In genomic region chr4:86611524-86612288, GRCm38 (mm10) we compare ENCODE assay signal across 8 mouse cellular contexts. TPM values are rescaled to one million over a fixed set of nuclear protein-coding genes. Genes with fewer than 3 reads are reported as not detected.
DNase-seq lines count a peak whose midpoint lies in the region; ATAC-seq lines count a peak whose summit lies in the region.

TSS of gene Haus6 (minus strand) at chr4:86612055.

- 0 out of 2 replicates have a peak, but pooled peaks cover 3% of the 10 kb centered on the region for H3K36me3 ChIP-seq in hindbrain, embryonic 11.5 days (ENCODE audit: control insufficient read depth, insufficient read depth, low read length)

- H3K4me1 ChIP-seq in hindbrain, embryonic 11.5 days (replicated peaks; ENCODE audit: control insufficient read depth, insufficient read depth, low read length): no peaks in the 10 kb centered on the region

- ATAC-seq in hindbrain, embryonic 11.5 days (ENCODE audit: low FRiP score): peak; percentile 100

- H3K27me3 ChIP-seq in hindbrain, embryonic 11.5 days (ENCODE audit: control insufficient read depth, insufficient read depth, low read length): no peaks in the 10 kb centered on the region

- peak within 1 kb of the TSS; percentile 75 for H3K4me2 ChIP-seq in hindbrain, embryonic 11.5 days (replicated peaks; ENCODE audit: low read depth, low read length)

- peak within 1 kb of the TSS; percentile 82 for H3K9ac ChIP-seq in hindbrain, embryonic 11.5 days (ENCODE audit: low read depth, low read length)

- H3K27ac ChIP-seq in hindbrain, embryonic 11.5 days (ENCODE audit: low read depth, low read length): 0 out of 2 replicates have a peak within 1 kb of the TSS, but pooled peaks have one; percentile 24

- H3K4me3 ChIP-seq in hindbrain, embryonic 11.5 days (ENCODE audit: low read depth, low read length): peak within 1 kb of the TSS; percentile 85

- DNase-seq in Muller cell, postnatal 12 days (ENCODE audit: inconsistent ontology term): peak; percentile 95
- DNase-seq in cerebellum, adult 9-11 months: peak; percentile 96
- DNase-seq in frontal cortex, adult 2 months (ENCODE audit: extremely low spot score in 1 of 2, low spot score in 1 of 2): peak; percentile 95 to 96
- peak; percentile 94 for DNase-seq in hindbrain, embryonic 11.5 days (ENCODE audit: low spot score)
- DNase-seq in layer of hippocampus, postnatal 10 days (ENCODE audit: low spot score in 2 of 2): peak; percentile 84 to 89
- DNase-seq in lung, postnatal 10 days: peak; percentile 95
- peak; percentile 87 for DNase-seq in ovary, postnatal 36 days (ENCODE audit: low spot score)
- peak; percentile 89 for DNase-seq in thymus, postnatal 25 days

- under 1% methylated on average over 59 of the region's 59 CpGs for WGBS in hindbrain, embryonic 11.5 days

- H3K9me3 ChIP-seq in hindbrain, embryonic 11.5 days (ENCODE audit: control insufficient read depth, low read length): no peaks in the 10 kb centered on the region

RNA-seq across cellular contexts. Expression of gene Haus6, which starts in this region (rescaled TPM):
- 3.8 and 3.9 TPM in 2 replicates for polyA plus RNA-seq in frontal cortex, adult 2 months (2012; rRNA removed)
- 27.4 and 28.5 TPM in 2 replicates for polyA plus RNA-seq in hindbrain, embryonic 11.5 days (2014; fragmentation: Nextera tagmentation; extraction: Ambion mirVana)
- 1 to 10 TPM; 7.3 to 8.5 TPM for total RNA-seq in layer of hippocampus, postnatal 10 days (2021)

Comparison
In these comparisons a context has a peak if more than half of its experiments do, and no peak if none do; other contexts are left out.
1. Peak in every context shown above with its lines: DNase-seq, ATAC-seq, H3K4me3 ChIP-seq and H3K27ac ChIP-seq.